In the genomic region with DNA sequence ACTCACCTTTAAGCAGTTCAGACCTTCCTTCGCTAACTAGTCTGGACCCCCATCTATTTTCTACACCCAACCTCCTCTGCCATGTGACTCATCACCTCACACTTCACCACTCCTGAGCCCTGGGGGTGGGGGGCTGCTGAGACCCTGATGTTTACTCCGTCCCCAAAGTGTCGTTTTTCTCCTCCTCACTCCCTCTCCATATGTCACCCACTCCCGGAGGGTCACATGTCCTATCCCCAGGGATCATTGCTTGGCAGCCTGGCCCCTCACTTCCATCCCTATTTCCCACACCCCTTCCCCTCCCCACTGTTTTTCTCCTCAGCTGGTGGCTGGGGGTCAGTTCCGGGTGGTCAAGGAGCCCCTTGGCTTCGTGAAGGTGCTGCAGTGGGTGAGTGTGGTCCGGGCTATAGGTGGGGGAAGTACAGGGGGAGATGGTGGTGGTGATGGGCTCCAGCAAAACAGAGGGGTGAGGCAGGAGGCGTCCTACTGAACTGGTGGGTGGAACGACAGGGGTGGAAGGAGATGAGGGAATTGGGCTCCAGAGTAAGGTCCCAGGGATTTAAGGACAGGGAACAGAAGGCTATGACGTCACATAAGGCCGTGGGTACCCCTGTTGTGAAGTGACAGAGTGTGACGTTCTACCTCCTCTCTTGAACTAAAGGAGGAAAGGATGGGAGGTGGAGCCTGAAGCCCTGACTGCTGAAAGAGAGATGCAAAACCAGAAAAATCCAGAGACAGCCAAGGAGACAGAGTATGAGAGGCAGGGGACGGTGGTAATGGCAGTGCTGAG, we compare ENCODE assay signal across 11 mouse cellular contexts. TPM values are rescaled to one million over a fixed set of nuclear protein-coding genes. Genes with fewer than 3 reads are reported as not detected.
DNase-seq lines count a peak whose midpoint lies in the region; ATAC-seq lines count a peak whose summit lies in the region.
"Had no signal": no experiment of that assay in that cellular context is flagged by ENCODE, and none has a peak within 500 bp of the region (broad histone marks: within the 10 kb centered on the region; RNA-seq: fewer than 3 reads in every experiment).

No protein-coding gene starts in this region.

- H3K9ac ChIP-seq in forebrain, embryonic 13.5 days, result peak overlapping the region; percentile 66
- H3K9ac ChIP-seq in midbrain, embryonic 12.5 days (replicated peaks), result peak overlapping the region; percentile 65
- H3K9ac ChIP-seq in heart, embryonic 11.5 days (ENCODE audit: low read depth, low read length), result no peak overlapping the region

- ATAC-seq in forebrain, embryonic 13.5 days, result peak; percentile 46
- peak; percentile 5; the same call in 1 of the 2 replicates for ATAC-seq in midbrain, embryonic 12.5 days (ENCODE audit: low FRiP score, low read depth)
- ATAC-seq in heart, embryonic 11.5 days (replicated peaks; ENCODE audit: insufficient number of reproducible peaks, low FRiP score, low TSS enrichment), result no peak

- H3K4me1 ChIP-seq in forebrain, embryonic 13.5 days, result 0 out of 2 replicates have a peak, but pooled peaks cover 10% of the 10 kb centered on the region
- H3K4me1 ChIP-seq in midbrain, embryonic 12.5 days, result no peaks in the 10 kb centered on the region
- no peaks in the 10 kb centered on the region for H3K4me1 ChIP-seq in heart, embryonic 11.5 days (ENCODE audit: control insufficient read depth, insufficient read depth, low read length)

- H3K27ac ChIP-seq in forebrain, embryonic 13.5 days, result peak overlapping the region; percentile 73
- peak overlapping the region; percentile 46; the same call in 1 of the 2 replicates for H3K27ac ChIP-seq in midbrain, embryonic 12.5 days (replicated peaks)
- H3K27ac ChIP-seq in heart, embryonic 11.5 days (ENCODE audit: low read depth, low read length), result no peak overlapping the region

- H3K4me2 ChIP-seq in forebrain, embryonic 13.5 days, result peak overlapping the region; percentile 65
- peak overlapping the region; percentile 54 for H3K4me2 ChIP-seq in midbrain, embryonic 12.5 days (replicated peaks)
- H3K4me2 ChIP-seq in heart, embryonic 11.5 days, result no peak overlapping the region

- H3K36me3 ChIP-seq in forebrain, embryonic 13.5 days (ENCODE audit: poor library complexity, severe bottlenecking), result peaks cover under 1% of the 10 kb centered on the region; the same call in 1 of the 2 replicates
- H3K36me3 ChIP-seq in midbrain, embryonic 12.5 days, result peaks cover 5% of the 10 kb centered on the region; the same call in 1 of the 2 replicates
- H3K36me3 ChIP-seq in heart, embryonic 11.5 days (ENCODE audit: control insufficient read depth, insufficient read depth, low read length), result no peaks in the 10 kb centered on the region

- WGBS in forebrain, embryonic 13.5 days, result 30% methylated on average over 13 of the region's 13 CpGs
- WGBS in midbrain, embryonic 12.5 days, result 28% methylated on average over 13 of the region's 13 CpGs
- 21% methylated on average over 13 of the region's 13 CpGs for WGBS in heart, embryonic 11.5 days (ENCODE audit: insufficient replicate concordance)

- no peaks in the 10 kb centered on the region for H3K27me3 ChIP-seq in forebrain, embryonic 13.5 days
- no peaks in the 10 kb centered on the region for H3K27me3 ChIP-seq in midbrain, embryonic 12.5 days
- peaks cover 5% of the 10 kb centered on the region; the same call in 1 of the 2 replicates for H3K27me3 ChIP-seq in heart, embryonic 11.5 days (ENCODE audit: control insufficient read depth, insufficient read depth, low read length)

- H3K4me3 ChIP-seq in forebrain, embryonic 13.5 days, result peak overlapping the region; percentile 50
- H3K4me3 ChIP-seq in midbrain, embryonic 12.5 days, result peak overlapping the region; percentile 57
- no peak overlapping the region for H3K4me3 ChIP-seq in heart, embryonic 11.5 days (ENCODE audit: low read depth, low read length)

- DNase-seq in cerebellum, adult 11-12 months, result peak; percentile 57
- no peak for DNase-seq in cerebellum, adult 8-10 months
- DNase-seq in brain, adult 2 months (ENCODE audit: low read depth, low spot score), result peak; percentile 80
- no peak for DNase-seq in thymus, postnatal 36 days
- no peak for DNase-seq in lung, postnatal 14 days
- DNase-seq: adrenal gland, adult 2 months; kidney, postnatal 14 days had no signal

- H3K9me3 ChIP-seq in forebrain, embryonic 13.5 days (replicated peaks), result no peaks in the 10 kb centered on the region
- H3K9me3 ChIP-seq in midbrain, embryonic 12.5 days, result no peaks in the 10 kb centered on the region
- no peaks in the 10 kb centered on the region for H3K9me3 ChIP-seq in heart, embryonic 11.5 days (replicated peaks; ENCODE audit: control insufficient read depth, low read length)

RNA-seq across cellular contexts. Expression of a gene that starts 1.5 kb away (rescaled TPM):
- polyA plus RNA-seq in forebrain, embryonic 13.5 days (2015; fragmentation: Nextera tagmentation; extraction: Ambion mirVana), result 62.0 and 66.7 TPM in 2 replicates
- 39.9 and 40.8 TPM in 2 replicates for polyA plus RNA-seq in midbrain, embryonic 12.5 days (2016; fragmentation: Nextera tagmentation; extraction: Ambion mirVana)
- polyA plus RNA-seq in heart, embryonic 11.5 days (2014; fragmentation: Nextera tagmentation; extraction: Ambion mirVana), result 0.74 and 1.6 TPM in 2 replicates

RNA-seq across cellular contexts. Expression of a gene that starts 17.3 kb away (rescaled TPM):
- 1.3 and 2.3 TPM in 2 replicates for polyA plus RNA-seq in forebrain, embryonic 13.5 days (2015; fragmentation: Nextera tagmentation; extraction: Ambion mirVana)
- 2.6 and 2.7 TPM in 2 replicates for polyA plus RNA-seq in midbrain, embryonic 12.5 days (2016; fragmentation: Nextera tagmentation; extraction: Ambion mirVana)
- polyA plus RNA-seq in heart, embryonic 11.5 days (2014; fragmentation: Nextera tagmentation; extraction: Ambion mirVana), result 4.4 and 5.2 TPM in 2 replicates

RNA-seq across cellular contexts. Expression of a gene that starts 31.5 kb away (rescaled TPM):
- polyA plus RNA-seq in forebrain, embryonic 13.5 days (2015; fragmentation: Nextera tagmentation; extraction: Ambion mirVana), result 45.7 and 50.5 TPM in 2 replicates
- 29.2 and 33.2 TPM in 2 replicates for polyA plus RNA-seq in midbrain, embryonic 12.5 days (2016; fragmentation: Nextera tagmentation; extraction: Ambion mirVana)
- 171 and 181 TPM in 2 replicates for polyA plus RNA-seq in heart, embryonic 11.5 days (2014; fragmentation: Nextera tagmentation; extraction: Ambion mirVana)

RNA-seq across cellular contexts. Expression of a gene that starts 32.8 kb away (rescaled TPM):
- 0.03 TPM in 2 replicates for polyA plus RNA-seq in forebrain, embryonic 13.5 days (2015; fragmentation: Nextera tagmentation; extraction: Ambion mirVana)
- not detected in 2 replicates for polyA plus RNA-seq in midbrain, embryonic 12.5 days (2016; fragmentation: Nextera tagmentation; extraction: Ambion mirVana)
- not detected in 2 replicates for polyA plus RNA-seq in heart, embryonic 11.5 days (2014; fragmentation: Nextera tagmentation; extraction: Ambion mirVana)
- polyA plus RNA-seq: adrenal gland, adult 2 months; heart, embryonic 16.5 days had no signal

RNA-seq across cellular contexts. Expression of a gene that starts 34.4 kb away (rescaled TPM):
- 36.8 and 38.5 TPM in 2 replicates for polyA plus RNA-seq in forebrain, embryonic 13.5 days (2015; fragmentation: Nextera tagmentation; extraction: Ambion mirVana)
- polyA plus RNA-seq in midbrain, embryonic 12.5 days (2016; fragmentation: Nextera tagmentation; extraction: Ambion mirVana), result 30.3 and 30.8 TPM in 2 replicates
- 17.4 and 18.7 TPM in 2 replicates for polyA plus RNA-seq in heart, embryonic 11.5 days (2014; fragmentation: Nextera tagmentation; extraction: Ambion mirVana)

Comparison
In these comparisons a context has a peak if more than half of its experiments do, and no peak if none do; other contexts are left out.
1. DNase-seq: peak in cerebellum, adult 11-12 months (single experiment) and brain, adult 2 months (single experiment); none in cerebellum, adult 8-10 months (single experiment), thymus, postnatal 36 days (0 of 2) and lung, postnatal 14 days (single experiment).
2. RNA of a gene that starts 1.5 kb away (polyA plus RNA-seq): 62.0 to 66.7 TPM in forebrain, embryonic 13.5 days and 39.9 to 40.8 TPM in midbrain, embryonic 12.5 days; 0.74 to 1.6 TPM in heart, embryonic 11.5 days; every median in the first group is over 10 times any median in the second.